Mouse (Mus musculus) frontal cortex, postnatal 14 days (tissue): Measurements from ENCODE around the gene Rhox7a.
"Not testable (repeated sequence)": the region's sequence is repeated elsewhere in the genome, so short reads cannot be mapped to it uniquely, and the experiment has no call there.

Experiments
- DNase-seq, 2 experiments: peaks; one replicate each; pipeline ENCODE4 v3.0.0; 2022; ENCODE audit warnings: low spot score in 2 of 2

Rhox7a gene

GRCm38 (mm10) chrX:37831386-37831785 lies at the start of gene Rhox7a:
TSS of gene Rhox7a (plus strand) at chrX:37831686.
- DNase-seq: not testable (repeated sequence)

- DNase-seq: no peak
Measured at GRCm38 (mm10) chrX:37807286-37808080, 24.0 kb upstream of the Rhox7a start.

- DNase-seq: no peak
Measured at GRCm38 (mm10) chrX:37809396-37809795, 22.1 kb upstream of the Rhox7a start.

- no peak for DNase-seq
Measured at GRCm38 (mm10) chrX:37811179-37811578, 20.3 kb upstream of the Rhox7a start.

- peak in 1 of 2 experiments; percentile 3 for DNase-seq
Measured at GRCm38 (mm10) chrX:37815665-37816064, 15.8 kb upstream of the Rhox7a start.

GRCm38 (mm10) chrX:37826610-37827009 lies 4.9 kb upstream of the Rhox7a start, which contains the start of gene Rhox6:
TSS of gene Rhox6 (plus strand) at chrX:37826910.
- DNase-seq: not testable (repeated sequence)

GRCm38 (mm10) chrX:37871641-37872040 lies 40.2 kb downstream of the Rhox7a start:
- DNase-seq: no peak

- DNase-seq: no peak
Measured at GRCm38 (mm10) chrX:37878844-37879243, 47.4 kb downstream of the Rhox7a start, which contains the start of gene Rhox8. TSS of gene Rhox8 (minus strand) at chrX:37878944.
